Mouse (Mus musculus): ENCODE results near the gene Enpp6. TPM values are rescaled to one million over a fixed set of nuclear protein-coding genes. Genes with fewer than 3 reads are reported as not detected.

The Enpp6 gene
- polyA plus RNA-seq, 1 experiment from 2014 or later, result 0.29 TPM

DNA sequence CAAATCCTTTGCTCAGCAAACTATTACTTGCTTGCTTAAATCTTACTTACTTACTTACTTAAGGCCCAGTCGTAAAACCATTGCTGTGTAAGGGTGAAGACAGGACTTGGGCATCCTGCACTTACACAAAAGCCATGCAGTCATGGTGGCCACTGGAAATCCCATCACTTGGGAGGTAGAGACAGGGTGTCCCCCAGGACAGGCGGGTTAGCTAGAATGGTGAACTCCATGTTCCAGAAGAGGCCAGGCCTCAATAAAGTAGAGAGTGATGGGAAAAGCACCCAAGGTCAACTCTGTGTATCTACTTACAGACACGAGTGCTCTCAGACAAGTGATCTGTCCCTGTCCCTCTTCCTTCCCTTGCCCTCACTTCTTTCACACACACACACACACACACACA is 146.7 kb downstream of the Enpp6 start:
- no peaks in the 10 kb centered on the region for H3K36me3 ChIP-seq (ENCODE audit: insufficient read depth)
- no peak for ATAC-seq (ENCODE audit: insufficient read depth)
- no peak for DNase-seq
- peaks cover 2% of the 10 kb centered on the region; the same call in 1 of the 2 replicates for H3K27me3 ChIP-seq (ENCODE audit: insufficient read depth, low read length)
- no peak for TF ChIP-seq CTCF (IDR thresholded peaks at IDR 0.05; ENCODE audit: low read depth)
- no peak overlapping the region for H3K4me2 ChIP-seq
- H3K9ac ChIP-seq, result no peak overlapping the region
- no peak overlapping the region for H3K27ac ChIP-seq (ENCODE audit: low read depth)
- 71% methylated on average over 3 of the region's 3 CpGs for WGBS
- no peaks in the 10 kb centered on the region for H3K9me3 ChIP-seq (ENCODE audit: low read depth, low read length)
- no peak overlapping the region for H3K4me3 ChIP-seq (ENCODE audit: low read depth, low read length)
- no peaks in the 10 kb centered on the region for H3K4me1 ChIP-seq (ENCODE audit: insufficient read depth)

DNA sequence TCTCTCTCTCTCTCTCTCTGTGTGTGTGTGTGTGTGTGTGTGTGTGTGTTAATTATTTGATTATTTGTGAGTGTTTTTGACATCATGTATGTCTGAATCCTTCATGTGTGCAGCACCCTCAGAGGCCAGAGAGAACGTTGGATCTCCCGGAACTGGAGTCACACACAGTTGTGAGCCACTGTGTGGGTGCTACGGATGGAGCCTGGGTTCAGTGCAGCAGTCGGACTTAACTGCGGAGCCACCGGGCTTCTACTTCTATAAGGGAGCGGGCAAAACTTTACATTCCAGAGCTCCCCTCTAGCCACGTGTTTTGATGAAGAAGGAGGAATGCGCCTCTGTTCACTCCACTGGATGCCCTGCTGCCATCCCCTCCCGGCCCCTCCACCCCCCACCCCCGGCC is 148.0 kb downstream of the Enpp6 start:
- peak; percentile 52 for ATAC-seq (ENCODE audit: insufficient read depth)
- H3K4me1 ChIP-seq (ENCODE audit: insufficient read depth), result no peaks in the 10 kb centered on the region
- H3K4me3 ChIP-seq (ENCODE audit: low read depth, low read length), result peak overlapping the region; percentile 12; the same call in 1 of the 2 replicates
- H3K36me3 ChIP-seq (ENCODE audit: insufficient read depth), result no peaks in the 10 kb centered on the region
- H3K9ac ChIP-seq, result no peak overlapping the region
- peaks cover 2% of the 10 kb centered on the region; the same call in 1 of the 2 replicates for H3K27me3 ChIP-seq (ENCODE audit: insufficient read depth, low read length)
- H3K4me2 ChIP-seq, result peak overlapping the region; percentile 54
- H3K27ac ChIP-seq (ENCODE audit: low read depth), result no peak overlapping the region
- 23% methylated on average over 11 of the region's 11 CpGs for WGBS
- no peaks in the 10 kb centered on the region for H3K9me3 ChIP-seq (ENCODE audit: low read depth, low read length)
- DNase-seq, result peak; percentile 39
- no peak for TF ChIP-seq CTCF (IDR thresholded peaks at IDR 0.05; ENCODE audit: low read depth)

DNA sequence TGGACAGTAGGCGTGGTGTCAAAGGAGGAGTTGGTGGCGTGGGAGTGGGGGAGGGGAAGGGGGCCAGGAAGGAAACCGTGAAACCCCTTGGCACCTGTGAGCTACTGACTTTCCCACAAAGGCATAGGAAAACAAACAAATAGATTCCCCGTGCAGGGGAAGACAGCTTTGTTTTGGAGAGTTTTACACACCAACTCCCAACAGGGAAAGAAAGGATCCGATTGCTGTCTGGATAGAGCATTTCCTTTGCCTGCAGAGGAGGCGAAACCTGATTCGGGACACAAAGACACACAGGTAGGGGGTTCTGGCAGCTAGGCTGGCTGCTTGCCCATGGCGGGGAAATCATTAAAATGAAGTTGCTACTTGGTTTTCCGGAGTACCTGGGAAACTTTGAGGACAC is 148.9 kb downstream of the Enpp6 start:
- DNase-seq, result peak; percentile 37
- peak overlapping the region; percentile 12; the same call in 1 of the 2 replicates for H3K4me3 ChIP-seq (ENCODE audit: low read depth, low read length)
- WGBS, result 3% methylated on average over 9 of the region's 9 CpGs
- H3K27ac ChIP-seq (ENCODE audit: low read depth), result no peak overlapping the region
- ATAC-seq (ENCODE audit: insufficient read depth), result no peak
- H3K4me1 ChIP-seq (ENCODE audit: insufficient read depth), result no peaks in the 10 kb centered on the region
- no peaks in the 10 kb centered on the region for H3K9me3 ChIP-seq (ENCODE audit: low read depth, low read length)
- peaks cover 2% of the 10 kb centered on the region; the same call in 1 of the 2 replicates for H3K27me3 ChIP-seq (ENCODE audit: insufficient read depth, low read length)
- no peak for TF ChIP-seq CTCF (IDR thresholded peaks at IDR 0.05; ENCODE audit: low read depth)
- no peaks in the 10 kb centered on the region for H3K36me3 ChIP-seq (ENCODE audit: insufficient read depth)
- no peak overlapping the region for H3K9ac ChIP-seq
- peak overlapping the region; percentile 54 for H3K4me2 ChIP-seq

DNA sequence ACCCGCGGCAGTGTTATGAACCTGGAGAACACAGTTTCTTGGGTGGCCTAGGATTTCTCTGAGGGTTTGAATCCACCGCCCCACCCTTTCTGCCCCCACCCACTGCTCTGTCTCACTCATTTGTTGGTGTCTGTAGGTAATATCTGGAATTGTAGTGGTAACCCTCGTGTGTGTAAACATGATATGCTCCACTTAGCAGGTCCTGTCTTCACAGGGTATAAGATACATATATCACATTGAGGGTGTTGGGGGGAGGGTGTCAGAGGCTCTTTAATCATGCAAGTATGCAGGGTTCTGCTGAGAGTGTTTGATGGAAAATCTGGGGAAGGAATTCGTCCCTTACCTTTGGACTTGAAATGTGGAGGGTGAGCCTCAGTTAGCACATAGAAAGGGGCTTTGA is 149.4 kb downstream of the Enpp6 start:
- DNase-seq, result no peak
- no peak for ATAC-seq (ENCODE audit: insufficient read depth)
- H3K9ac ChIP-seq, result no peak overlapping the region
- no peak for TF ChIP-seq CTCF (IDR thresholded peaks at IDR 0.05; ENCODE audit: low read depth)
- no peaks in the 10 kb centered on the region for H3K36me3 ChIP-seq (ENCODE audit: insufficient read depth)
- H3K27ac ChIP-seq (ENCODE audit: low read depth), result no peak overlapping the region
- no peak overlapping the region for H3K4me3 ChIP-seq (ENCODE audit: low read depth, low read length)
- H3K4me1 ChIP-seq (ENCODE audit: insufficient read depth), result no peaks in the 10 kb centered on the region
- peak overlapping the region; percentile 54 for H3K4me2 ChIP-seq
- H3K27me3 ChIP-seq (ENCODE audit: insufficient read depth, low read length), result peaks cover 2% of the 10 kb centered on the region; the same call in 1 of the 2 replicates
- 20% methylated on average over 5 of the region's 5 CpGs for WGBS
- no peaks in the 10 kb centered on the region for H3K9me3 ChIP-seq (ENCODE audit: low read depth, low read length)

DNA sequence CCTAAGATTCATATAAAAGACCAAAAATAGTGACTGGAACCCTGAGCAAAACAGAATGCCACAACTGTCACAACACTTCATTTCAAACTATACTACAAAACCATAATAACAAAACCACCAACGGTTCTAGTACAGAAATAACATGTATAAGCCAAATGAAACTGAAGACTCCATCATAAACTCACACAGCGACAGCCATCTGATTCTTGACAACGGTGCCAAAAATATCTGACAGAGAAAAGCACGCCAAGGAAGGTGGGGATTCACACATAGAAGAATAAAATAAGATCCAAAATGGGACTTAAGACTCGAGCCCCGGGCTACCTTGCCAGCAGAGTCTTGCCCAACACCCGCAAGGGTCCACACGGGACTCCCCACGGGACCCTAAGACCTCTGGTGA is 158.6 kb downstream of the Enpp6 start:
- H3K27me3 ChIP-seq (ENCODE audit: insufficient read depth, low read length), result no peaks in the 10 kb centered on the region
- H3K27ac ChIP-seq (ENCODE audit: low read depth), result no peak overlapping the region
- H3K36me3 ChIP-seq (ENCODE audit: insufficient read depth), result no peaks in the 10 kb centered on the region
- WGBS, result 86% methylated on average over 9 of the region's 9 CpGs
- DNase-seq, result no peak
- ATAC-seq (ENCODE audit: insufficient read depth), result no peak
- H3K9ac ChIP-seq, result no peak overlapping the region
- H3K4me1 ChIP-seq (ENCODE audit: insufficient read depth), result no peaks in the 10 kb centered on the region
- H3K4me3 ChIP-seq (ENCODE audit: low read depth, low read length), result no peak overlapping the region
- no peaks in the 10 kb centered on the region for H3K9me3 ChIP-seq (ENCODE audit: low read depth, low read length)
- no peak overlapping the region for H3K4me2 ChIP-seq
- no peak for TF ChIP-seq CTCF (IDR thresholded peaks at IDR 0.05; ENCODE audit: low read depth)

Other genes starting within 250 kb of the Enpp6 start
- 16.8 and 23.7 TPM in 2 replicates for gene Irf2, start 247.2 kb upstream of the Enpp6 start, polyA plus RNA-seq (2014; fragmentation: Nextera tagmentation; extraction: Ambion mirVana)

Measured in lung, embryonic 14.5 days (tissue).